Mouse (Mus musculus) midbrain, embryonic 10.5 days (tissue): Measurements from ENCODE around the gene Atf7. TPM values are rescaled to one million over a fixed set of nuclear protein-coding genes. Genes with fewer than 3 reads are reported as not detected.

ENCODE experiments used
- DNase-seq: peaks from one replicate; pipeline ENCODE4 v3.0.0-alpha.2; 2017; ENCODE audit warnings: low spot score
- H3K27ac ChIP-seq: fragments of 300-500 bp; sonication (generic); replicated peaks from 2 replicates; pipeline ENCODE4 v1.5.1; 2016; ENCODE audit warnings: mild to moderate bottlenecking
- H3K27me3 ChIP-seq: fragments of 300-500 bp; sonication (generic); 2 replicates; pipeline ENCODE4 v1.6.1; 2016; ENCODE audit warnings: low read depth, mild to moderate bottlenecking; ENCODE audit not compliant: poor library complexity, severe bottlenecking
- H3K36me3 ChIP-seq: fragments of 300-500 bp; sonication (generic); 2 replicates; pipeline ENCODE4 v1.6.1; 2016; ENCODE audit warnings: mild to moderate bottlenecking, moderate library complexity
- H3K4me1 ChIP-seq: fragments of 300-500 bp; sonication (generic); 2 replicates; pipeline ENCODE4 v1.6.1; 2016
- H3K4me3 ChIP-seq: fragments of 300-500 bp; sonication (generic); 2 replicates; pipeline ENCODE4 v1.5.1; 2016; ENCODE audit warnings: mild to moderate bottlenecking, moderate library complexity
- H3K9me3 ChIP-seq: fragments of 300-500 bp; sonication (generic); replicated peaks from 2 replicates; pipeline ENCODE4 v1.6.1; 2016; ENCODE audit warnings: mild to moderate bottlenecking
- WGBS: fragments of 180-500 bp; shearing (Covaris S2); methylation state at CpG from one replicate; pipeline ENCODE4 v1.1.7; 2016; 5-methylcytosine and 5-hydroxymethylcytosine counted together
- polyA plus RNA-seq: library from polyadenylated mRNA; unstranded; fragments of >200 nt; fragmentation: Nextera tagmentation; extraction: Ambion mirVana; gene quantifications from 2 replicates; pipeline ENCODE4 v1.2.1, GENCODE M21; 2016

Gene Atf7
- polyA plus RNA-seq, 1 experiment from 2014 or later = 14.9 TPM

DNA sequence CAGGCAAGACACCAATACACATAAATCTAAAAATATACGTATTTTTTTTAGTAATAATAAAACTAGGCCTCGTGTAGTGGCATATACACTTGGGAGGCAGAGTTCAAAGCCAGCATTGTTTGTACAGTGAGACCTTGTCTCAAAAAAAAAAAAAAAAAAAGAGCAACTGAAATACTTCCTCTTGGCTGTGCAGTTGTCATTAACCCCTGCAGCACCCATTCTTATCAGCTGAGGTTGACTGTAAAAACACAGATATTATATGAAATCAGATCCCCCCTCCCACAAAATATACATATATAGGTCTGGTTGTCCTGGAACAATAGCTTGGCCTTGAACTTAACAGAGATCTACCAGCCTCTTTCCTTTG lies 118.8 kb downstream of the Atf7 start:
- Histone ChIP-seq H3K27me3 (no peaks in the 10 kb centered on the region), H3K4me1 (peaks cover 25% of the 10 kb centered on the region), H3K36me3 (peaks cover 62% of the 10 kb centered on the region), H3K4me3 (no peak overlapping the region), H3K9me3 (no peaks in the 10 kb centered on the region), H3K27ac (no peak overlapping the region)
- WGBS = 83% methylated on average over 2 of the region's 2 CpGs
- no peak for DNase-seq

GRCm38 (mm10) chr15:102505770-102506463 lies 119.3 kb downstream of the Atf7 start:
- no peak overlapping the region for H3K4me3 ChIP-seq
- H3K4me1 ChIP-seq = peaks cover 19% of the 10 kb centered on the region
- 90% methylated on average over 9 of the region's 9 CpGs for WGBS
- DNase-seq = no peak
- no peaks in the 10 kb centered on the region for H3K27me3 ChIP-seq
- H3K27ac ChIP-seq = no peak overlapping the region
- H3K36me3 ChIP-seq = peaks cover 67% of the 10 kb centered on the region
- no peaks in the 10 kb centered on the region for H3K9me3 ChIP-seq

- H3K4me1 ChIP-seq = peaks cover 13% of the 10 kb centered on the region
- peaks cover 74% of the 10 kb centered on the region for H3K36me3 ChIP-seq
- DNase-seq = no peak
- no peaks in the 10 kb centered on the region for H3K27me3 ChIP-seq
- WGBS = 80% methylated on average over 12 of the region's 12 CpGs
- H3K4me3 ChIP-seq = no peak overlapping the region
- H3K9me3 ChIP-seq = no peaks in the 10 kb centered on the region
- H3K27ac ChIP-seq = no peak overlapping the region
Observed at GRCm38 (mm10) chr15:102505073-102505769, 120.0 kb downstream of the Atf7 start.

GRCm38 (mm10) chr15:102503924-102504782 lies 121.1 kb downstream of the Atf7 start:
- H3K36me3 ChIP-seq = peaks cover 85% of the 10 kb centered on the region
- WGBS = 88% methylated on average over 9 of the region's 9 CpGs

GRCm38 (mm10) chr15:102503447-102503846 lies 121.8 kb downstream of the Atf7 start, which contains the start of gene Gm10337:
Gene Gm10337, plus strand, starts transcription at chr15:102503722.
- no peaks in the 10 kb centered on the region for H3K9me3 ChIP-seq
- no peaks in the 10 kb centered on the region for H3K27me3 ChIP-seq
- DNase-seq = no peak
- 93% methylated on average over 1 of the region's 1 CpGs for WGBS
- H3K36me3 ChIP-seq = peaks cover 90% of the 10 kb centered on the region
- no peaks in the 10 kb centered on the region for H3K4me1 ChIP-seq
- no peak within 1 kb of the TSS for H3K27ac ChIP-seq
- no peak within 1 kb of the TSS for H3K4me3 ChIP-seq

More at GRCm38 (mm10) chr15:102503924-102504782, 121.1 kb downstream of the Atf7 start:
- Histone ChIP-seq H3K27me3 (no peaks in the 10 kb centered on the region), H3K27ac (no peak overlapping the region), H3K4me3 (no peak overlapping the region), H3K9me3 (no peaks in the 10 kb centered on the region), H3K4me1 (peaks cover 3% of the 10 kb centered on the region; the same call in 1 of the 2 replicates)
- DNase-seq = no peak

GRCm38 (mm10) chr15:102502254-102502840 lies 122.9 kb downstream of the Atf7 start:
- DNase-seq = no peak
- Histone ChIP-seq H3K27me3 (no peaks in the 10 kb centered on the region), H3K9me3 (no peaks in the 10 kb centered on the region), H3K36me3 (peaks cover 92% of the 10 kb centered on the region), H3K4me1 (no peaks in the 10 kb centered on the region), H3K27ac (no peak overlapping the region), H3K4me3 (no peak overlapping the region)
- WGBS = 86% methylated on average over 9 of the region's 9 CpGs

- 92% methylated on average over 19 of the region's 19 CpGs for WGBS
- no peaks in the 10 kb centered on the region for H3K27me3 ChIP-seq
- no peak overlapping the region for H3K27ac ChIP-seq
- no peak overlapping the region for H3K4me3 ChIP-seq
- peaks cover 98% of the 10 kb centered on the region for H3K36me3 ChIP-seq
- H3K9me3 ChIP-seq = no peaks in the 10 kb centered on the region
- no peak for DNase-seq
- H3K4me1 ChIP-seq = no peaks in the 10 kb centered on the region
Observed at GRCm38 (mm10) chr15:102501084-102501814, 124.0 kb downstream of the Atf7 start.

DNA sequence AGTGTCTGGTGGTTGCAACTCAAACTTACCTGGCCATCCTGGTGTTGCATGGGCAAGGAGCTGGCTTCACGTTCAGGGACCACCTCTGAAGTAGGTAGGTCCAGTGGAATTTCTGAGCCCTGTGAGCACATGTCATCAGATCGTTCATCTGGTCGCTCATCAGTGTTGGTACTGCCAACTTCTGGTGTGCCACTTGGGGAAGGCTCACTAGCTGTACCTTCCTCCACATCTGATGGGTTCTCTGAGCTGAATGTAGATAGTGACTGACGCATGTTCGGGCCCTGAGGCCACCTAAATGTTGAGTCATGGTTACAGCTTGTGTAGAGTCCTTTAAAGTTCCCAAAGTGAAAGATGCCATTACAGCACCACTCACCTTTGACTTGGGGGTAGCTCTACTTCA lies 124.8 kb downstream of the Atf7 start:
- Histone ChIP-seq H3K4me3 (no peak overlapping the region), H3K27me3 (no peaks in the 10 kb centered on the region), H3K36me3 (peaks cover 99% of the 10 kb centered on the region), H3K27ac (no peak overlapping the region), H3K9me3 (no peaks in the 10 kb centered on the region), H3K4me1 (no peaks in the 10 kb centered on the region)
- no peak for DNase-seq
- 90% methylated on average over 5 of the region's 5 CpGs for WGBS

DNA sequence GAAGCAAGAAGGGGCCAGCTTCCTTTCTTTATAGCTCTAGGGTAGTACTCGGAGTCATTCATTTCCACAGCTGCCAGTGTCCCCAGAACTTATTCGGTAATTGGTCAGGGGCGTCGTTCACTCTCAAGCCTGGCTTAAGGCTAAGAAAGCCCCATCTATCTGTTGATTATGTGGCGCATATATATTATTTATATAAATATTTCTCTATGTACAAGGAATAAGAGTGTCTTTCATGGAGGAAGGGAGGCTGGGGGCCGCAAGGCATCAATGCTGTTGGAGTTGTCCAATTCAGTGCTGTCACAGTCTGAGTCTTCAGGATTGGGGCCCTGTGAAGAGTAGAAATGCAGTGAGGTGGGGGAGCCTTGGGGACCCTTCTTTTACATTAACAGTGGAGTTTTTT lies 125.4 kb downstream of the Atf7 start:
- Histone ChIP-seq H3K4me3 (no peak overlapping the region), H3K36me3 (peaks cover 99% of the 10 kb centered on the region), H3K4me1 (no peaks in the 10 kb centered on the region), H3K9me3 (no peaks in the 10 kb centered on the region), H3K27ac (no peak overlapping the region), H3K27me3 (no peaks in the 10 kb centered on the region)
- no peak for DNase-seq
- 91% methylated on average over 6 of the region's 6 CpGs for WGBS

DNA sequence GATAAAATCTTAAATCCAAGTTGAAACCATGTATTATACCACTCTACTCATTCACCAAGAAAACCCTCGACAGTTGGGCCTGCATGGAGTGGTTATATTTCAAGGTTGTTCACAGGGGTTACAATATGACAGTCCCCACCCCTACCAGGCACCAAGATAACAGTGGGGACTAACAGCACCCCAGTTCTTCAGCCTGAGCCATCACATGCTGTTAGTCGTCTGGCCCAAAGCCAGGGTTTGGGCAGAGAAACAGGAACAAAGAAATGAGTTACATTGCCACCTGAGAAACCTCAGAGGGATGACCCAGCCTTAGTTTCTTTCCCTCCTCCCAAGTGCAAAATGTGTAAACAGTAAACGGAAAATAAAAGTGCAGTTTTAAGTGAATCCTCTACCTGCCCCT lies 125.9 kb downstream of the Atf7 start:
- no peak overlapping the region for H3K27ac ChIP-seq
- WGBS = 81% methylated on average over 3 of the region's 3 CpGs
- H3K9me3 ChIP-seq = no peaks in the 10 kb centered on the region
- no peaks in the 10 kb centered on the region for H3K27me3 ChIP-seq
- H3K36me3 ChIP-seq = peaks cover 99% of the 10 kb centered on the region
- no peaks in the 10 kb centered on the region for H3K4me1 ChIP-seq
- no peak for DNase-seq
- H3K4me3 ChIP-seq = no peak overlapping the region

DNA sequence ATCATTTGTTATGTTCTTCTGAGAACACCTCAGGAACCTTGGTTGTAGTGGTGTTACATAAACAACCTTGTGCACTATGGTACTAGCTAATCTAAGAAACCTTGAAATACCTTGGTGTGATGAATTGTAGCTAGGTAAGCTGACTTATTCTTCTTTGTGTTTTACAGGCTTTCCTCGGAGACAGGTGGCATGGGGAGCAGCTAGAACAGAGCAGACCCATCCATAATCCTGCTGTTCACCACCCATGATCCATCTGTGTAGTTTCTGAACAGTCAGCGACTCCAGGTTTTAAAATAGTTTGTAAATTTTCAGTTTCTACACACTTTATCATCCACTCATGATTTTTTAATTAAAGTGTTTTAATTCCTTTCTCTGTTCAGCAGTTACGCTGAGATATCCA lies 126.9 kb downstream of the Atf7 start:
- no peak overlapping the region for H3K4me3 ChIP-seq
- H3K4me1 ChIP-seq = no peaks in the 10 kb centered on the region
- peaks cover 99% of the 10 kb centered on the region for H3K36me3 ChIP-seq
- H3K27me3 ChIP-seq = no peaks in the 10 kb centered on the region
- no peaks in the 10 kb centered on the region for H3K9me3 ChIP-seq
- no peak overlapping the region for H3K27ac ChIP-seq
- WGBS = 91% methylated on average over 3 of the region's 3 CpGs
- no peak for DNase-seq

GRCm38 (mm10) chr15:102487664-102488063 lies 137.6 kb downstream of the Atf7 start:
- no peaks in the 10 kb centered on the region for H3K4me1 ChIP-seq
- H3K27ac ChIP-seq = no peak overlapping the region
- H3K27me3 ChIP-seq = no peaks in the 10 kb centered on the region
- no peaks in the 10 kb centered on the region for H3K9me3 ChIP-seq
- no peak for DNase-seq
- no peak overlapping the region for H3K4me3 ChIP-seq
- peaks cover 100% of the 10 kb centered on the region for H3K36me3 ChIP-seq
- WGBS = 77% methylated on average over 1 of the region's 1 CpGs
